Mouse (Mus musculus) liver, embryonic 13.5 days (tissue): ENCODE measurements around the gene Sorcs2. TPM values are rescaled to one million over a fixed set of nuclear protein-coding genes. Genes with fewer than 3 reads are reported as not detected.

Experiments
- ATAC-seq: fragments of 200-750 bp; cut with Nextera tagmentation; 2 replicates; pipeline ENCODE4 v1.8.0; 2017; ENCODE audit warnings: low read depth, mild to moderate bottlenecking, moderate number of reproducible peaks, moderate library complexity
- DNase-seq: peaks from one replicate; pipeline ENCODE4 v3.0.0; 2022
- H3K27ac ChIP-seq: fragments of 300-500 bp; sonication (generic); 2 replicates; pipeline ENCODE4 v1.5.1; 2015; ENCODE audit warnings: moderate library complexity, mild to moderate bottlenecking, inconsistent platforms
- H3K27me3 ChIP-seq: fragments of 300-500 bp; sonication (generic); 2 replicates; pipeline ENCODE4 v1.6.1; 2015; ENCODE audit warnings: mild to moderate bottlenecking, inconsistent platforms
- H3K36me3 ChIP-seq: fragments of 300-500 bp; sonication (generic); 2 replicates; pipeline ENCODE4 v1.6.1; 2015; ENCODE audit warnings: mild to moderate bottlenecking, inconsistent platforms
- H3K4me1 ChIP-seq: fragments of 300-500 bp; sonication (generic); replicated peaks from 2 replicates; pipeline ENCODE4 v1.6.1; 2015; ENCODE audit warnings: inconsistent platforms
- H3K4me2 ChIP-seq: fragments of 300-500 bp; sonication (generic); 2 replicates; pipeline ENCODE4 v1.6.1; 2015; ENCODE audit warnings: inconsistent platforms, mild to moderate bottlenecking, moderate library complexity
- H3K4me3 ChIP-seq: fragments of 300-500 bp; sonication (generic); replicated peaks from 2 replicates; pipeline ENCODE4 v1.5.1; 2015; ENCODE audit warnings: mild to moderate bottlenecking, inconsistent platforms
- H3K9ac ChIP-seq: fragments of 300-500 bp; sonication (generic); 2 replicates; pipeline ENCODE4 v1.6.1; 2015; ENCODE audit warnings: mild to moderate bottlenecking, inconsistent platforms
- H3K9me3 ChIP-seq: fragments of 300-500 bp; sonication (generic); replicated peaks from 2 replicates; pipeline ENCODE4 v1.6.1; 2016; ENCODE audit warnings: inconsistent platforms
- WGBS: fragments of 180-500 bp; shearing (Covaris S2); methylation state at CpG from one replicate; pipeline ENCODE4 v1.1.7; 2015; ENCODE audit not compliant: insufficient replicate concordance; 5-methylcytosine and 5-hydroxymethylcytosine counted together
- polyA plus RNA-seq: library from polyadenylated mRNA; unstranded; fragments of >200 nt; fragmentation: Nextera tagmentation; extraction: Ambion mirVana; gene quantifications from 2 replicates; pipeline ENCODE4 v1.2.1, GENCODE M21; 2015

Gene Sorcs2
- 0.47 and 0.70 TPM in 2 replicates for polyA plus RNA-seq

DNA sequence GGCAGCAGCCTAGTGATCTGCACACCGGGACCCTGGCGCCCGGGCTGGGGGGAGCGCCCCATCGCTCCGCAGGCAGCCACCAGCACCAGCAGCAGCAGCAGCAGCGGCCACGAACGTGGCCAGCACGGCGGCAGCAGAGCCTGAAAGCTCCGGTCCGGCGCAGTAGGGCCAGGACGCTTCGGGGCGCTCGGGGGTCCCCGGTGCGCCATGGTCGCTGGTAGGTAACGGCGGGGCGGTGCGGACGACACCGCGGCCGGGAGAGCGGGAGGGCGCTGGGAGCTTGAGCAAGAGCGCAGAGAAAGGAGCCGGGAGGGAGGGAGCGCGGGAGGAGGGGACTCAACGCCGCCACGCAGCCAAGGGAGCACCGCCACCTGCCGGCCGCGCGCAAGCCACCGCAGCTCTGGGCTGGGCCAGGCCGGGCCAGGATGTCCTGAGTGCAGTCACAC is at the start of gene Sorcs2:
Sorcs2 (minus strand) TSS at position 303 of the 446 bp plus-strand sequence.
- Histone ChIP-seq H3K27me3 (peaks cover 52% of the 10 kb centered on the region), H3K36me3 (no peaks in the 10 kb centered on the region), H3K4me2 (peak within 1 kb of the TSS; percentile 73), H3K27ac (no peak within 1 kb of the TSS), H3K4me1 (peaks cover 5% of the 10 kb centered on the region; the same call in 1 of the 2 replicates), H3K9me3 (no peaks in the 10 kb centered on the region), H3K9ac (peak within 1 kb of the TSS; percentile 43), H3K4me3 (peak within 1 kb of the TSS; percentile 52)
- ATAC-seq (peak; percentile 65), DNase-seq (peak; percentile 18)
- under 1% methylated on average over 45 of the region's 45 CpGs for WGBS

DNA sequence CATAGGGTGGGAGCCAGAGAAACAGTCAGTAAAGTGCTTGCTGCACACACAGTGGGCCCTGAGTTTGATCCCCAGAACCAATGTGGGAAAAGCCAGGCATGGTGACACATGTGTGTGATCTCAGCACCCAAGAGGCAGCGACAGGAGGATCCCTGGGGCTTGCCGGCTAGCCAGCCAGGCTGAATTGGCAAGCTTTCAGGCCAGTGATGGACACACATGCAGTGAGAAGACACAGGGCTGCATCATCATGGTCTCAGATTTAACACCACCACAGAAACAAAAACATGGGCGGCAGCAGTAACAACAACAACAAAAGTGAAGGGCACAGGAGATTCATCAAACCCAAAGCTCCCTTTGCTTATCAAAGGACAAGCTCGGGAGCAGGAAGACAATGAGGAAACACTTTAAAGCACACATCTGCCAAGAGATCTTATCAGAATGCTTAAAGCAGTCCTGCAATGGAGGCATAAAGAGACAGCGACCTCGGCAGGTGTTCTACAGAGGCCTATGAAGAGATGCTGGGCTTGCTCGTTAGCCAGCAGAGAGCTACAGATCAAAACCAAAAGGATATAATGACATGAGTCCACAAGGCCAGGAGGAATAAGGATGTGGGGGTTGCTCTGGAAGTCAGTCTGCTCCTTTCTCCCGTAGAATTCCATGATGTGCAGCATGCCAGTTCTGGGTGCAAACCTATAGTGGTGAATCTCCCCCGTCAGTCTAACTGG is 48.4 kb upstream of the Sorcs2 start:
- no peaks in the 10 kb centered on the region for H3K4me1 ChIP-seq
- H3K4me2 ChIP-seq = no peak overlapping the region
- no peak overlapping the region for H3K4me3 ChIP-seq
- DNase-seq (no peak), ATAC-seq (no peak)
- H3K27ac ChIP-seq = no peak overlapping the region
- no peaks in the 10 kb centered on the region for H3K36me3 ChIP-seq
- 28% methylated on average over 9 of the region's 9 CpGs for WGBS
- no peaks in the 10 kb centered on the region for H3K9me3 ChIP-seq
- peaks cover 26% of the 10 kb centered on the region for H3K27me3 ChIP-seq
- no peak overlapping the region for H3K9ac ChIP-seq

GRCm38 (mm10) chr5:36445028-36445427 is 47.1 kb upstream of the Sorcs2 start:
- H3K36me3 ChIP-seq = no peaks in the 10 kb centered on the region
- no peak overlapping the region for H3K4me2 ChIP-seq
- 21% methylated on average over 8 of the region's 8 CpGs for WGBS
- H3K27me3 ChIP-seq = peaks cover 26% of the 10 kb centered on the region
- no peaks in the 10 kb centered on the region for H3K4me1 ChIP-seq
- no peak for ATAC-seq
- no peak overlapping the region for H3K27ac ChIP-seq
- no peak overlapping the region for H3K9ac ChIP-seq
- no peak for DNase-seq
- H3K9me3 ChIP-seq = no peaks in the 10 kb centered on the region
- H3K4me3 ChIP-seq = no peak overlapping the region

DNA sequence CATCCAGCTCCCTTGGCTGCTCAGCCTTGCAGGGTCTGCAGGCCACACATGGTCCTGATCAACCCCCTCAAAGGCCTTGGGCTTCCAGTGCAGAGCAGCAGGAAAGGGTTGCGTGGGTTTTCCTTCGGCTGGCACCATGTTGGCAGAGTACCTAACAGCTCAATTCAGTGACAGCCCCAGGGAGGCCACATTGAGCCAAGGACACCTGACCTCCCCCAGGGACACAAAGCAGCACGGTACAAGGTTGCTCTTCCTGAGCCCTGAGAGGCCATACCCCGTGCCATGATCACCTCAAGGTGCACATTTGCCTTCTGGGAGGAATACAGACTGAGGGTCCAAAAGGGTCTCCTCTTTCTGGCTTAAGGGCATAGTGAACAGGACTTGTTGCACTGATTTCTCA is 46.7 kb upstream of the Sorcs2 start:
- H3K27me3 ChIP-seq = peaks cover 26% of the 10 kb centered on the region

GRCm38 (mm10) chr5:36440741-36441140 is 42.8 kb upstream of the Sorcs2 start:
- Histone ChIP-seq H3K27me3 (peaks cover 16% of the 10 kb centered on the region), H3K4me3 (no peak overlapping the region), H3K4me2 (no peak overlapping the region), H3K4me1 (no peaks in the 10 kb centered on the region), H3K9ac (no peak overlapping the region), H3K36me3 (no peaks in the 10 kb centered on the region), H3K27ac (no peak overlapping the region), H3K9me3 (no peaks in the 10 kb centered on the region)
- WGBS = 57% methylated on average over 3 of the region's 3 CpGs
- DNase-seq = no peak
- ATAC-seq = no peak

More for the DNA sequence above, 46.7 kb upstream of the Sorcs2 start:
- Histone ChIP-seq H3K4me2 (no peak overlapping the region), H3K9ac (no peak overlapping the region), H3K36me3 (no peaks in the 10 kb centered on the region), H3K4me3 (no peak overlapping the region), H3K4me1 (no peaks in the 10 kb centered on the region), H3K9me3 (no peaks in the 10 kb centered on the region), H3K27ac (no peak overlapping the region)
- ATAC-seq (no peak), DNase-seq (no peak)
- WGBS = 32% methylated on average over 4 of the region's 4 CpGs

DNA sequence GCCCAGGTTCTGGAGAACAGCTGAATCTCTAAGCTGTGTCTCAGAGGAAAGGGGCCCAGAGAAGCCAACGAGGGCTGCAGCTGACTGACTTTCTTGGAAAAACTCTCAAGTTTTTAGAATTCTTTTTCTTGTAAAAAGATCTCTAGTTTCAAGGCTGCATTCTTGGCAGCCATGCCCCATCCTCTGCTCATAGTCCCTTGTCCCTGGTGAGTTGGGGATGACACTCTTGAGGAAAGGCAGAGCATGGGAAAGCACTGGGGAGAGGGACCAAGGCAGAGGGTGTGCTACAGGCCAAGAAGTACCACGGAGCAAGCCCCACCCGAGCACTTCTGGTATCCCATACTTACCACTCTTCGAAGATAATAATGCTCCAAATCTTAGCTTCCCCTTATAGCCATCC is 38.9 kb upstream of the Sorcs2 start:
- Histone ChIP-seq H3K9ac (no peak overlapping the region), H3K4me1 (no peaks in the 10 kb centered on the region), H3K9me3 (no peaks in the 10 kb centered on the region), H3K4me3 (no peak overlapping the region), H3K4me2 (no peak overlapping the region), H3K36me3 (no peaks in the 10 kb centered on the region), H3K27me3 (no peaks in the 10 kb centered on the region), H3K27ac (no peak overlapping the region)
- ATAC-seq (no peak), DNase-seq (no peak)
- 44% methylated on average over 4 of the region's 4 CpGs for WGBS

DNA sequence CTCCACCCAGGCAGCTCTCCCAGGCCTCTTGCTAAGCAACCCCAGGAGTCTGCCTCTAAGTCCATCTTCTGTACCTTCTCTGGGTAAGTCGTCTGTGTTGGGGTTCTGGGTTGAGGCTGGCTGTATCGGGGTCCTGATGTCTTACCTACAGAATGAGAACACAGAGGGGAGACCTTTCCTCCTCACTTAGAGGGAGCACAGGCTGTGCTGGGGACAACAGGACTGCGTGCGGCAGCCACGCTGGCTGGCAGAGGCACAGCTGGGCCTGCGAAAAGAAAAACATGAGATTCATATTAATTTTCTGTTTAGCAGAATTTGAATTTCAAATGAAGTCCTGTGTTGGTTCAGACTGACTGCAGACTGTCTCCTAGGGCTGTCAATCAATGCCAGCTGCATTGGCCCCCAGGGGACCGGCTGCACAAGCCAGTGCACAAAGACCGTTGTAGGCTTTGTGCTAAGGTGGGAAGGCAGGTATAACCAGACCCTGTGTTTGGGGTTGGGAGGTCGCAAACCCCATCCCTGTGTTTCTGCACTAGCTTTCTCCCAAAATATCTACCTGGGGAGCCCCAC is 36.5 kb upstream of the Sorcs2 start:
- Histone ChIP-seq H3K4me2 (no peak overlapping the region), H3K27me3 (no peaks in the 10 kb centered on the region), H3K27ac (no peak overlapping the region), H3K36me3 (no peaks in the 10 kb centered on the region), H3K9ac (no peak overlapping the region), H3K4me1 (no peaks in the 10 kb centered on the region), H3K4me3 (no peak overlapping the region), H3K9me3 (no peaks in the 10 kb centered on the region)
- DNase-seq (no peak), ATAC-seq (no peak)
- WGBS = 60% methylated on average over 9 of the region's 9 CpGs

- no peak overlapping the region for H3K4me2 ChIP-seq
- WGBS = 37% methylated on average over 2 of the region's 2 CpGs
Observed at GRCm38 (mm10) chr5:36431711-36432110, 33.8 kb upstream of the Sorcs2 start.

DNA sequence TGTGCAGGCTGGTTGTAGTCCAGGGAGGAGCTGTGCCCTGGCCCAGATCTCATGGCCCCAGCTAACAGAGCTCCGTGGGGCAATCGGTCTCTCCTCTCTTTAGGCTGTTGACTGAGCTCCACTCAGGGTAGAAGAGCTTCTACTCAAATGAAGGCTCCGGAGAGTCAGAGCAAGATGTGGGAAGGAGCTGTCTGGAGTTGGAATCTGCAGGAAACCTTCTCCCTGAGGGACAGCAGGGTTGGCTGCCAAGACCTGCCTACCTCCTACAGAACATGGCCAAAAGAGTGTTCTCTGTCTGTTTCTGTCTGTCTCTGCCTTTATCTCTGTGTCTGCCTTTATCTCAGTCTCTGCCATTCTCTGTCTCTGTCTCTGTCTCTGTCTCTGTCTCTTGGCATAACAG is 31.6 kb upstream of the Sorcs2 start:
- DNase-seq (no peak), ATAC-seq (no peak)
- Histone ChIP-seq H3K9ac (no peak overlapping the region), H3K27me3 (no peaks in the 10 kb centered on the region), H3K4me3 (no peak overlapping the region), H3K4me1 (no peaks in the 10 kb centered on the region), H3K4me2 (no peak overlapping the region), H3K36me3 (no peaks in the 10 kb centered on the region), H3K27ac (no peak overlapping the region), H3K9me3 (no peaks in the 10 kb centered on the region)
- WGBS = 70% methylated on average over 3 of the region's 3 CpGs

More at GRCm38 (mm10) chr5:36431711-36432110, 33.8 kb upstream of the Sorcs2 start:
- H3K36me3 ChIP-seq = no peaks in the 10 kb centered on the region
- ATAC-seq (no peak), DNase-seq (no peak)
- no peak overlapping the region for H3K4me3 ChIP-seq
- H3K27ac ChIP-seq = no peak overlapping the region
- H3K9ac ChIP-seq = no peak overlapping the region
- no peaks in the 10 kb centered on the region for H3K4me1 ChIP-seq
- no peaks in the 10 kb centered on the region for H3K9me3 ChIP-seq
- no peaks in the 10 kb centered on the region for H3K27me3 ChIP-seq

DNA sequence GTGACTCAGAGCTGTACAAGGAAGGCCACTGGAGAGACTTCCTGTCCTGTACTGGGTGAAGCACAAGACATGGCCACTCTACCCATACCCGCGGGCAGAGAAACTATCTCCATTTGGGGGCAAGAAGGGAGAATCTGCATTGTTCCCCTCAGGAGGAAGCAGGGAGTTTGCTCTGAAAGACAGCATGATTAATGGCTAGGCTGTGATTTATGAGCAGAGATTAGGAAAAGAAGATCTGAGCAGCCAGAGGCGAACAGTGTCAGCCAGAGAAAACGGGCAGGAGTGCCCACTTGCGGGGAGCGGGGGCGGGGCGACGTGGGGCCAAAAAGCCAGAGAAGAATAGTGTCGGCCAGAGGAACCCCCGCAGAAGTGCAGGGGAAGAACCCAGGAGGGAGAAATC is 29.9 kb upstream of the Sorcs2 start:
- H3K4me1 ChIP-seq = no peaks in the 10 kb centered on the region
- DNase-seq (no peak), ATAC-seq (no peak)
- H3K4me2 ChIP-seq = no peak overlapping the region
- no peaks in the 10 kb centered on the region for H3K9me3 ChIP-seq
- H3K27me3 ChIP-seq = no peaks in the 10 kb centered on the region
- H3K27ac ChIP-seq = no peak overlapping the region
- 49% methylated on average over 11 of the region's 11 CpGs for WGBS
- H3K9ac ChIP-seq = no peak overlapping the region
- H3K36me3 ChIP-seq = no peaks in the 10 kb centered on the region
- no peak overlapping the region for H3K4me3 ChIP-seq

DNA sequence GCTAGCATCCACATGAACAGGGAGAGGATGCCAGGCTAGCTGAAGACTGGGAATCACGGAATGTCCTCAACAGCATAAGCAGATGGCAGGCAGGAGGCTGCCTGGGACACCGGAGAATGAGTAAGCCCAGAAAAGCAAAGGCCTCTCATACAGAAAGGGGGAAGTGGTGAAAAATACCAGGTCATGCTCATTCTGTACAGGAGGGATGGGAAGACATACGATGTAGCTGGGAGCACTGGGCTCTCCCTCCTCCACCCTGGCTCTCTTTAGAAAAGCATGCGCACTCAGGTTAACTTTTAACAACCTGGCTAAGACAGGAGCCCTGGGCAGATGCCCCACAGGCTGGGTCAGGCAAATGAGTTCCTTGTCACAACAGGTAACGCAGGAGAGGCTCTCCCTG is 28.5 kb upstream of the Sorcs2 start:
- no peaks in the 10 kb centered on the region for H3K27me3 ChIP-seq

GRCm38 (mm10) chr5:36424676-36425075 is 26.7 kb upstream of the Sorcs2 start:
- Histone ChIP-seq H3K9me3 (no peaks in the 10 kb centered on the region), H3K4me3 (no peak overlapping the region), H3K9ac (no peak overlapping the region), H3K4me1 (no peaks in the 10 kb centered on the region), H3K36me3 (no peaks in the 10 kb centered on the region), H3K27me3 (no peaks in the 10 kb centered on the region), H3K27ac (no peak overlapping the region), H3K4me2 (no peak overlapping the region)
- DNase-seq (no peak), ATAC-seq (no peak)

More for the DNA sequence above, 28.5 kb upstream of the Sorcs2 start:
- Histone ChIP-seq H3K9me3 (no peaks in the 10 kb centered on the region), H3K9ac (no peak overlapping the region), H3K4me1 (no peaks in the 10 kb centered on the region), H3K27ac (no peak overlapping the region), H3K4me2 (no peak overlapping the region), H3K4me3 (no peak overlapping the region), H3K36me3 (no peaks in the 10 kb centered on the region)
- 51% methylated on average over 5 of the region's 5 CpGs for WGBS
- DNase-seq (no peak), ATAC-seq (no peak)
